Mouse (Mus musculus): ENCODE measurements around the gene Mef2c.

The Mef2c gene

DNA sequence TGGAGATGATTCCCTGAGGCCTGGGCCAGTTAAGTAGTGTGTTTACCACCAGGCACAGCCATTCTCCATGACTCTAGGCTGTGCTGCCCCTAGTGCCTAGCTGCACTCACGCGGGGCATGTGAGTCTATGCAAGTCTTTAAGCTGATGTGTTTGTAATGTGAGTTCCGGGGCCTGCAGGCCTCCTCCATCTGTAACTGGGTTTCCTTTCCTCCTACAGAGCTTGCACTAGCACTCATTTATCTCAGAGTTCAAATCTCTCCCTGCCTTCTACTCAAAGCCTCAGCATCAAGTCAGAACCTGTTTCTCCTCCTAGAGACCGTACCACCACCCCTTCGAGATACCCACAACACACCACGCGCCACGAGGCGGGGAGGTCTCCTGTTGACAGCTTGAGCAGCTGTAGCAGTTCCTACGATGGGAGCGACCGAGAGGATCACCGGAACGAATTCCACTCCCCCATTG, 158.3 kb downstream of the Mef2c start:
- DNase-seq (ENCODE audit: low spot score) = no peak

DNA sequence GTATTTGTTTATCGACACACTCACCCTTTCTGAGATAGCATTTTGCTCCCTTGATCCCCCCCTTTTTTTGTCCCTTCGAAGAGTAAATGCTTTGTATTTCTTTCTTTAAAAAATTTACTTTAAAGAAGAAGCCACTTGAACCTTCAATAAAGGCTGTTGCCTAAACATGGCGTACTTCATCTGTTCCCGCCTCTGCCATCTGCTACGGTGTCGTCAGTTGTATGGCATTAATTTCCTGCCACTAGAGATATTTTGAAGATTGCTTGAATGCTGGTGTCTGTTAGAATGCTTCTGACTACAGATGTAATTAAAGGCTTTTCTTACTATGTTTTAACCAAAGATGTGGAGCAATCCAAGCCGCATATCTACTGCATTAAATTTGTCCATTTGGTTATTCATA, 162.3 kb downstream of the Mef2c start:
- DNase-seq (ENCODE audit: low spot score) = no peak

DNA sequence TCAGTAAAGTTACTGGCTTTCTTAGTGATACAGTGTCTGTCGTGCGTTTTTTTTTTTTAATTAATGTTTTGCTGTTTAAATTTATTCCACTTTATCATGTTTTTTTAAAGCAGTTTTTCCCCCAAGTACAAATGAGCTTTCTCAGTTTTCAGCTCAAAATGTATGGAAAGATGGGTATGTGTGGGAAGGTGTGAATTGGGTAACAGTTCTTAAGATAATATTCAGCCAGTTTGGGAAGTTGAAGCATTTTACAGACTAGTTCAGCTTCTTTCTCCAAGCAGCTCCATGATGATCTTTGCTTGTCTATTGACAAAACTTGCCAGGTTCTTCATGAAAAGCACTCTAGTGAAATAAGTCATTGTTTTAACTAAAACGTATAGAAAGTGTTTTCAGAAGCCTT, 163.2 kb downstream of the Mef2c start:
- DNase-seq (ENCODE audit: low spot score) = no peak

DNA sequence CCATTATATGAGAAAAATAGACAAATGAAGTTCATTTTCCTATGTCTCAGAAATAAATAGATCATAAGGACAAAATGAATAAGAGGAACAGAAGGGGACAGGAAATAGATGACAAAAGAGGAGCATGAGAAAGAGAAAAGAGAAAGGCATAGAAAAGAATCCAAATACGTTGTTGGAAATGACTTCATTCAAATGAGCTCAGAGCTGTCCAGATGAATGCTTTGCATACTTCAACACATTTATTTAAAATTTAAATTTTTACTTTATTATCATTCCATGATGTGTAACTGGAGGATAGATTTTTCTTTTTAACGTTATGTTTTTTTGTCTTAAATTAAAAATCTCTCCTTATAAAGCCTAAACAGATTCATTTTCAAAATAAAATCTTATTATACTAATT, 203.8 kb downstream of the Mef2c start:
- no peak for DNase-seq (ENCODE audit: low spot score)

DNA sequence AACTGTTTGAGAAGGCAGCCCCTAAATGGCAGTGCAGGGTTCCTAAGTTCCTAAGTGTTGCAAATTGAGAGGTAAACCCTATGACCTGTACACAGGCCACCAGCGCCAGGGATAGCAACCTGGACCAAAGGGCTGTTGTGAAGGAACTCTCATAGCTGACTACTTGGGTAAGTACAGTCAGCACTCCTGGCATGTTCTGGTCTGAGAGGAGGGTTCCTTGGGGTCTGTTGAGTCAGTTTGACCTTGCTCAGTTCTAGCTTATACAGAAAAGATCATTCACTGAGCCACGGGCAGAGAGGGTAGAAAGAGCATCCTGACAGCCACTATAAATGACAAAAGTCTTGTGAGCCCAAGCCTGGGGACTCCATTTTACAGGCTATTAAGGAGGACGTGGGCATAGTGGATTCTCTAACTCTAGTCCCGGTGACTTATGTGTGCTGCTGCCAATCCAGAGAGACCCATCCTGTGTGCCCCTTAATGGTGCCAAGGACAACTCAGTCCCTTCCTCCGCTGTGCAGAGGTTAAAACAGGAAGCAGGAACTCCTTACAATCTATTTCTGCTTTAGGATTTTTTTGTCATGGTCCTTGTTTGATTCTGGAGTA, 209.0 kb downstream of the Mef2c start:
- DNase-seq (ENCODE audit: low spot score) = no peak

DNA sequence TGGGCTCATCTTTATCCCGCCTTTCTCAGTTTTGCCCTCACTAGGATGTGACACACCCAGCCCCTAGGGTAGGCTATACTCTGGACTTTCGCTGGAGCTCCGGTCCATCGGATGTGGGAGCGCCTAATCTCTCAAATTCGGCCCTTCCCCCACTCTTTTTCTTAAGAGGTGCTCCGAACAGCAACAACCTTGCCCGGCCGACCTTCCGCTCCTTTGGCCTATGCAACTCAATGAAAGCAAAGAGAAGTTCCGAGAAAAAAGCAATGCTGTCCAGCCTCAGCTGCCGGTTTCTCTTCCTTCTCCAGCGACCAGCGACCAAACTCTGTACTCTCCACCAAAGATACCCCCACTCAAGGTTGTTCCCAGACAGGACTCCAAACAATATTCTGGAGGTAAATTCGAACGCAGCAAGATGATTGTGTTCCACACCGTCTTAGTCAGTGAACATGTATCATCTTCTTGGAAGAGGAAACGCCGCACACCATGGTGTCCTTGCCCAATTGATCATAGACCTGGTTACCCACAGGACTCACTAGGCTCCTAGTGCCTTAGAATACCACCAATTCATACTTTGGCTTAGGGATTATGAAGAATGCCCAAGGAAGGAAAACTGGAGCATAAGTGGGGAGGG, 209.9 kb downstream of the Mef2c start:
- peak; percentile 9 for DNase-seq (ENCODE audit: low spot score)

DNA sequence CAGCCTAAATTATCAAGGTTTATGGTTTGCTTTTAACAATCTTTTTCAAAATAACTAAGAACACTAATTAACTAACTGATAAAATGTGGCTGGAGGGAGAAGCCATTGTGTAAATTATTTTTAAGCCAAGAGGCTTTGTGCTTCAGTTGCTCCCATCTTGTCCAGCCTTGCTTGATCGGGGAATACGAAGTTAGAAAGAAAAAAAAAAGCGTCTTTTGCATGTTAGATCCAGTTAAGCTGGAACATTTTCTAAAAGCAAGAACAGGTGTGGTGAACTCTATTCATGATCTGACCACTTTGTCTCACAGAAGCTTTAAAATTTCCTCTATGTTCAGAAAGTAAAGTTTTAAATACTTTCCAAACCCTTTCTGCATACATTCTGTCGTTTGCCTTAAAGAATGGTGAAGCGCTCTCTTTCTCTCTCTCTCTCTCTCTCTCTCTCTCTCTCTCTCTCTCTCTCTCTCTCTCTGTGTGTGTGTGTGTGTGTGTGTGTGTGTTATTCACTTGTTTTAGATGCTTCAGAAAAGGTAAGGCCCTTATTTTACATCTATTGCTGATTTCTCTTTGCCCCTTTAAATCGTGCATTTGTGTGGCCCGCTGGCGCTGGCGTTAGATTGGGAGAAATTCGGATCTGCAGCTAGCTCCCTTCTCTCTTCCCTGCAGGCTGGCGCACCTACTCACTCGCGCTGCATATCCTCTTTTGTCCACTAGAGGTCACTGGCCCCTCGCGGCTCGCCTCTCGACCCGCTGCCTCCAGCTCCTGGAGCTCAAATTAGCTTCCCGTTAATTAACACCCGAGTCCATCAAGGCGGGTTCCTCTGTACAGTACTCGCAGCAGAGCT, 210.9 kb downstream of the Mef2c start:
- DNase-seq (ENCODE audit: low spot score) = peak; percentile 83

DNA sequence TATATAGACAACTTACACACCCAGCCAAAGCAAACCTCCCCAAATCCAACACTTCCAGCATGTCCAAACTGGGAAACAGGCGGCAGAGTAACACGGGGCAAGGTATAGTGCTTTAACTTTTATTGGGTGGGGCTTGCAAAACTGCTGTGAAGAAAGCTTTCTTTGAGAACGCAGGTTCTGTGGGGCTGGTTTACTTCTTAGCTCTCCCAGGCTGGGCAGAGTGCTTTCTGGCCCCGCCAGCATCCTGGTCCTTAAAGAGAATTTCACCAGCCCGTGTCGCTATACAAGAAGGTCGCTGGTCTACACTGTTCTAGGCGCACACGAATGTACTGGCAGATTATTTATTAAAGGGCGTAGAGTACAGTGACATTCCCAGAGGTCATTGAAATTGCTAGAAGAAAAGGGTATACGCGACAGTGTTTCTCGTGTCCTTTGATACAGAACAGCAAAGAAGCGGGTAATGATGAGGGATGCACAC, 211.5 kb downstream of the Mef2c start:
- DNase-seq (ENCODE audit: low spot score) = no peak

DNA sequence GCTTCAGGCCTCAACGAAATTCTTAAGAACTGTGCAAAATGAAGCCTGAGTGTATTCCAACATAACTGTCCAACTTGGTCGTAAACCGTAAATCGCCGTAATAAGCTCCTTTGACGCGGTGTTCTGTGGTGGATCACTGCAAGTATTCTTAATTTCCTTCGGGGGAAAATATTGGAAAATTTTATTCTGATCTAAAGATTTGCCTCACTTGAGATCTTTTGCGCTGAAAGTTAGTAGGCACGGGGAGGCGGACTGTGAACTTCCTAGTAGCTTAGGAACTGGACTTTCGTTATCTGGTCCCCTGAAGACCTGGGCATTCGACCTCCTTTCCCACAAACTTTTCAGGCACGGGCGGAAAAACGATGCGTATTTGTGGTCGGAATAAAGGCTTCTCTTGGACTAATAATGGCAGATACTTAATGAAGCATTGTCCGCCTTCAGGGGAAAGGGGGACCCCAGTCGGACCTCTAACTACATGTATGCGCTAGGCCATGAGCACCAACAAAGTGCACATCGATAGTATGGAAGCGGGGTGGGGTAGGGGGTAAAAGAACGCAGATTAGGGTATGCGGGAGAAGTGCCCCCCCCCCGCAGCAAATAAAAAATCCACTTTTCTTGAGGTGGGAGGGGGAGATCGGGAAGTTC, 212.3 kb downstream of the Mef2c start:
- DNase-seq (ENCODE audit: low spot score) = peak; percentile 12
